Mouse (Mus musculus): ENCODE results near the gene Exd1. TPM values are rescaled to one million over a fixed set of nuclear protein-coding genes. Genes with fewer than 3 reads are reported as not detected.

Gene Exd1
- total and polyA plus RNA-seq, 3 experiments = 0.27 to 0.88 TPM; not detected in 1

DNA sequence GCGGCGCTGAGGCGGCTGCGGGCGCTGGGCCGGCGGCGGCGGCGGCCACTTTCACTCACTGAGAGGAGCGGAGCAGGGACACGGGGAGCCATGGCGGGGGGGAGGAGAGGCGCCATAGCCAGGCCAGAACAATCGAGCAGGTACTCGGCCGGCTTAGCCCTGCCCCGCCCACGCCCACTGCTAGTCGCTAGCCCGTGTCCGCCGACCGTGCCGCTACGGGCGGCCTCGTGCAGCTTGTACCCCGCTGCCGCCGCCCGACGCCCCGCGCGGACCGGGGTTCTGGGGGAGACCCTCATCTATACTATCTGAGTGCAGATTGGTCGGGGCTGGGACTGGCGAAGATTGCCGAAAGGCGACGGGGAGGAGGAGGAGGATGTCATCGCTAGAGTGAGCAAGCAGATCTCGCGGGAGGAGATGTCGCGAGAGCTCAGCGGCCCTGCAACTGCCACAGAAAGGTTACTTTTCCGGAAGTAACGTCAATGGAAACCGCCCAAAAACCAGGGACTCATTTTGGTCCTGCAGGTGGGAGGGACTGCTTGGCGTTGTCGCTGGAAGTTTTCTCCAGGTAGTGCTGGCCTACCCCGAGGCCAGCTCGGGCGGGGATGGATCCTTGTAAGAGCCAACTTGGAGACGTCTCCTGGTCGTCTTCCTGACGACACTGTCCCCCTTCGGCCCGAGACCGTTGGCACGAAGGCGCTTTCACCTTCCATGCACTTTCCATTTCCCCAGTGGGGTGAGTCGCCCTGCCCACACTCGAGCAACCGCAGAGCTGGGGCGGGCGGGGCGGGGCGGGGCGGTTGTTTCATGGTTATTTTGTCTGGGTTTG is 69.6 kb downstream of the Exd1 start, which contains the start of gene Ino80:
Gene Ino80, minus strand, starts transcription at position 117 of the 826 bp plus-strand sequence.
- Histone ChIP-seq H3K4me3 (ENCODE audit: control insufficient read depth in 1 of 2, insufficient read depth in 1 of 2, low read depth in 2 of 2, low read length in 2 of 2) (peak within 1 kb of the TSS; percentile 84 to 98), H3K27ac (ENCODE audit: control insufficient read depth, low read depth, low read length) (peak within 1 kb of the TSS; percentile 95), H3K4me1 (ENCODE audit: control insufficient read depth in 1 of 2, insufficient read depth in 2 of 2, low read length in 2 of 2) (peaks cover 5 to 11% of the 10 kb centered on the region in 2 experiments; a peak in 3 of 4 replicates), H3K79me2 (ENCODE audit: control insufficient read depth, insufficient read depth, low read length, poor library complexity) (peaks cover 41% of the 10 kb centered on the region), H3K9ac (ENCODE audit: control insufficient read depth, low read depth, low read length, poor library complexity, severe bottlenecking) (peak within 1 kb of the TSS; percentile 97), H3K36me3 (ENCODE audit: control insufficient read depth in 1 of 2, insufficient read depth in 2 of 2, low read length in 2 of 2) (peaks cover 1 to 16% of the 10 kb centered on the region in 2 experiments; a peak in 3 of 4 replicates), H3K27me3 (ENCODE audit: control insufficient read depth in 1 of 2, insufficient read depth in 2 of 2, low read length in 2 of 2) (no peaks in the 10 kb centered on the region), H3K9me3 (replicated peaks; ENCODE audit: insufficient read depth, low read length) (no peaks in the 10 kb centered on the region)
- peak; percentile 100 for DNase-seq (ENCODE audit: low read depth, low spot score)
- no peak for TF ChIP-seq BHLHE40 (IDR thresholded peaks at IDR 0.05; ENCODE audit: borderline replicate concordance, low read depth, low read length)
- no peak for TF ChIP-seq E2F4 (IDR thresholded peaks at IDR 0.05; ENCODE audit: borderline replicate concordance, low read depth, low read length)
- no peak for TF ChIP-seq MEF2A (IDR thresholded peaks at IDR 0.05; ENCODE audit: extremely low read depth, insufficient replicate concordance, low read depth, low read length, poor library complexity, severe bottlenecking)
- TF ChIP-seq ZMIZ1 (IDR thresholded peaks at IDR 0.05; ENCODE audit: low read depth, low read length) = peak; percentile 68; the same call in 1 of the 2 replicates
- peak; percentile 89 for TF ChIP-seq TBP (IDR thresholded peaks at IDR 0.05; ENCODE audit: low read depth, low read length)
- peak; percentile 95 for TF ChIP-seq CHD2 (IDR thresholded peaks at IDR 0.05; ENCODE audit: low read length)
- TF ChIP-seq HCFC1 (IDR thresholded peaks at IDR 0.05; ENCODE audit: low read depth, low read length) = peak; percentile 89
- no peak for TF ChIP-seq ZKSCAN1 (IDR thresholded peaks at IDR 0.05; ENCODE audit: low read depth, low read length)
- TF ChIP-seq NRF1 (IDR thresholded peaks at IDR 0.05; ENCODE audit: insufficient read depth, low read depth, low read length, poor library complexity, severe bottlenecking) = no peak
- TF ChIP-seq TCF12 (IDR thresholded peaks at IDR 0.05; ENCODE audit: low read depth, low read length) = 0 out of 2 replicates have a peak, but pooled peaks have one; percentile 25
- no peak for TF ChIP-seq ZNF384 (IDR thresholded peaks at IDR 0.05; ENCODE audit: low read depth, low read length)
- no peak; the same call in 1 of the 2 replicates for TF ChIP-seq MAX (IDR thresholded peaks at IDR 0.05; ENCODE audit: low read length)
- TF ChIP-seq RCOR1 (IDR thresholded peaks at IDR 0.05; ENCODE audit: low read depth, low read length) = no peak
- peak; percentile 50; the same call in 1 of the 2 replicates for TF ChIP-seq ETS1 (IDR thresholded peaks at IDR 0.05; ENCODE audit: low read depth, low read length)
- no peak for TF ChIP-seq USF2 (IDR thresholded peaks at IDR 0.05; ENCODE audit: borderline replicate concordance in 1 of 2, insufficient read depth in 1 of 2, low read depth in 1 of 2, low read length in 2 of 2)
- TF ChIP-seq MXI1 (IDR thresholded peaks at IDR 0.05; ENCODE audit: low read depth, low read length) = no peak; the same call in 1 of the 2 replicates
- TF ChIP-seq CHD1 (IDR thresholded peaks at IDR 0.05; ENCODE audit: low read depth, low read length) = no peak
- peak; percentile 96 for TF ChIP-seq SIN3A (IDR thresholded peaks at IDR 0.05; ENCODE audit: low read length)
- peak; percentile 55; the same call in 1 of the 2 replicates for TF ChIP-seq MYC (IDR thresholded peaks at IDR 0.05; ENCODE audit: low read depth, low read length)
- peak; percentile 59 for TF ChIP-seq MYB (IDR thresholded peaks at IDR 0.05; ENCODE audit: low read depth, low read length)
- 0 out of 2 replicates have a peak, but pooled peaks have one; percentile 22 for TF ChIP-seq MAZ (IDR thresholded peaks at IDR 0.05; ENCODE audit: low read depth, low read length)
- peak; percentile 92 for TF ChIP-seq POLR2AphosphoS2 (IDR thresholded peaks at IDR 0.05; ENCODE audit: low read length)
- no peak for TF ChIP-seq ZC3H11A (IDR thresholded peaks at IDR 0.05; ENCODE audit: low read depth, low read length)
- no peak for TF ChIP-seq RAD21 (IDR thresholded peaks at IDR 0.05; ENCODE audit: low read depth, low read length)
- no peak for TF ChIP-seq CTCF (IDR thresholded peaks at IDR 0.05 in 2 of 3, conservative IDR thresholded peaks at IDR 0.05 in 1 of 3; ENCODE audit: control insufficient read depth in 1 of 3, insufficient read depth in 1 of 3, low read depth in 2 of 3, low read length in 3 of 3, poor library complexity in 1 of 3, severe bottlenecking in 1 of 3)
- peak; percentile 54; the same call in 1 of the 2 replicates for TF ChIP-seq KAT2A (conservative IDR thresholded peaks at IDR 0.05; ENCODE audit: low read depth, low read length)
- TF ChIP-seq GATA1 (IDR thresholded peaks at IDR 0.05; ENCODE audit: low read depth, low read length) = no peak
- peak; percentile 8; the same call in 1 of the 2 replicates for TF ChIP-seq GABPA (IDR thresholded peaks at IDR 0.05; ENCODE audit: low read depth, low read length)
- peak; percentile 40 to 92; a peak in 3 of 4 replicates for TF ChIP-seq POLR2A (IDR thresholded peaks at IDR 0.05; ENCODE audit: control insufficient read depth in 1 of 2, insufficient read depth in 1 of 2, low read depth in 1 of 2, low read length in 2 of 2, poor library complexity in 1 of 2)
- 0 out of 4 replicates have a peak, but pooled peaks of 1 of the 2 experiments have one; percentile 48 for TF ChIP-seq EP300 (IDR thresholded peaks at IDR 0.05; ENCODE audit: low read depth in 1 of 2, low read length in 2 of 2)
- TF ChIP-seq USF1 (IDR thresholded peaks at IDR 0.05; ENCODE audit: low read depth, low read length) = no peak
- TF ChIP-seq ELF1 (IDR thresholded peaks at IDR 0.05; ENCODE audit: low read depth, low read length) = peak; percentile 82
- no peak for TF ChIP-seq JUND (IDR thresholded peaks at IDR 0.05; ENCODE audit: low read depth, low read length)
- peak; percentile 97; the same call in 1 of the 2 replicates for TF ChIP-seq UBTF (IDR thresholded peaks at IDR 0.05; ENCODE audit: borderline replicate concordance, insufficient read depth, low read depth, low read length)

Data from MEL (cell line).